Mouse (Mus musculus) spleen, embryonic (tissue): ENCODE results near the gene Tbc1d10a.

Source experiments
- CTCF ChIA-PET: fragments of 350-600 bp; sonication (Branson Sonifier 250); formaldehyde crosslinking; loops from one replicate; lab custom pipeline; 2022; lab: Charles Lee

Tbc1d10a gene

GRCm38 (mm10) chr11:4235665-4236545 is 49.3 kb downstream of the Tbc1d10a start, which contains the start of gene Osm:
Gene Osm, plus strand, starts transcription at chr11:4236420.
- CTCF ChIA-PET: no interaction called here

- CTCF ChIA-PET: no interaction called here
Observed at GRCm38 (mm10) chr11:4236546-4237067, 50.0 kb downstream of the Tbc1d10a start.

GRCm38 (mm10) chr11:4237389-4237912 is 50.9 kb downstream of the Tbc1d10a start:
- CTCF ChIA-PET: no interaction called here

- CTCF ChIA-PET: no interaction called here
Observed at GRCm38 (mm10) chr11:4238167-4238566, 51.6 kb downstream of the Tbc1d10a start.

GRCm38 (mm10) chr11:4239691-4240090 is 53.1 kb downstream of the Tbc1d10a start:
- CTCF ChIA-PET: interaction anchor here (1.0 kb wide), 1 partner anchor 20 kb away, joined by 3 read pairs; no protein-coding TSS in a partner anchor

GRCm38 (mm10) chr11:4240151-4240550 is 53.6 kb downstream of the Tbc1d10a start:
- CTCF ChIA-PET: interaction anchor here (1.0 kb wide), 1 partner anchor 21 kb away, joined by 3 read pairs; no protein-coding TSS in a partner anchor

GRCm38 (mm10) chr11:4241180-4241579 is 54.6 kb downstream of the Tbc1d10a start:
- CTCF ChIA-PET: no interaction called here

GRCm38 (mm10) chr11:4246126-4246525 is 59.5 kb downstream of the Tbc1d10a start:
- CTCF ChIA-PET: interaction anchor here (0.7 kb wide), 1 partner anchor 25 kb away, joined by 5 read pairs; no protein-coding TSS in a partner anchor

- CTCF ChIA-PET: interaction anchor here (0.5 to 1.0 kb wide), 3 partner anchors 11 to 27 kb away, joined by 3 to 5 read pairs (median 3); partner anchors contain the start of gene Lif
Observed at GRCm38 (mm10) chr11:4246623-4247022, 60.0 kb downstream of the Tbc1d10a start.

GRCm38 (mm10) chr11:4247201-4247959 is 60.8 kb downstream of the Tbc1d10a start:
- CTCF ChIA-PET: interaction anchor here (0.5 to 1.0 kb wide), 3 partner anchors 10 to 28 kb away, joined by 3 read pairs; partner anchors contain the start of gene Lif

GRCm38 (mm10) chr11:4249151-4249550 is 62.6 kb downstream of the Tbc1d10a start:
- CTCF ChIA-PET: no interaction called here

- CTCF ChIA-PET: no interaction called here
Observed at GRCm38 (mm10) chr11:4250290-4250689, 63.7 kb downstream of the Tbc1d10a start.

- CTCF ChIA-PET: interaction anchor here (0.7 to 0.9 kb wide), 2 partner anchors 32 to 55 kb away, joined by 3 to 4 read pairs; no protein-coding TSS in a partner anchor
Observed at GRCm38 (mm10) chr11:4251376-4251775, 64.8 kb downstream of the Tbc1d10a start.

GRCm38 (mm10) chr11:4252886-4253285 is 66.3 kb downstream of the Tbc1d10a start:
- CTCF ChIA-PET: interaction anchor here (1.0 kb wide), 1 partner anchor 119 kb away, joined by 3 read pairs; no protein-coding TSS in a partner anchor

GRCm38 (mm10) chr11:4256846-4257607 is 70.4 kb downstream of the Tbc1d10a start, which contains the start of gene Lif:
Gene Lif, plus strand, starts transcription at chr11:4257557.
- CTCF ChIA-PET: interaction anchor here (1.1 kb wide), 1 partner anchor 10 kb away, joined by 3 read pairs; no protein-coding TSS in a partner anchor

GRCm38 (mm10) chr11:4257756-4258155 is 71.2 kb downstream of the Tbc1d10a start:
- CTCF ChIA-PET: interaction anchor here (1.1 to 1.7 kb wide), 3 partner anchors 11 to 193 kb away, joined by 3 to 15 read pairs (median 3); no protein-coding TSS in a partner anchor

GRCm38 (mm10) chr11:4258657-4259082 is 72.1 kb downstream of the Tbc1d10a start:
- CTCF ChIA-PET: interaction anchor here (0.6 to 1.9 kb wide), 6 partner anchors 11 to 192 kb away, joined by 3 to 15 read pairs (median 10); no protein-coding TSS in a partner anchor

- CTCF ChIA-PET: interaction anchor here (0.6 to 1.9 kb wide), 11 partner anchors 39 to 1698 kb away, joined by 3 to 8 read pairs (median 4); no protein-coding TSS in a partner anchor
Observed at GRCm38 (mm10) chr11:4260463-4261187, 74.0 kb downstream of the Tbc1d10a start.

GRCm38 (mm10) chr11:4261188-4261494 is 74.6 kb downstream of the Tbc1d10a start:
- CTCF ChIA-PET: interaction anchor here (0.6 to 1.9 kb wide), 7 partner anchors 40 to 1697 kb away, joined by 3 to 8 read pairs (median 4); no protein-coding TSS in a partner anchor
